Comparison of ENCODE assay signal across 8 mouse cellular contexts in genomic region chr1:143740581-143740980, GRCm38 (mm10). TPM values are rescaled to one million over a fixed set of nuclear protein-coding genes. Genes with fewer than 3 reads are reported as not detected.
DNase-seq lines count a peak whose midpoint lies in the region; ATAC-seq and TF ChIP-seq lines count a peak whose summit lies in the region.

No protein-coding gene starts in this region.

- peak; percentile 22 to 26 for DNase-seq in cerebellum, adult 18-20 months
- DNase-seq in cerebellum, adult 11 months, result no peak
- peak; percentile 7 to 18 for DNase-seq in layer of hippocampus, adult 2 months (ENCODE audit: low spot score in 2 of 2)
- DNase-seq in layer of hippocampus, postnatal 25 days (ENCODE audit: extremely low spot score in 1 of 2, low spot score in 1 of 2), result no peak
- DNase-seq in embryonic facial prominence, embryonic 14.5 days (ENCODE audit: low spot score), result no peak
- DNase-seq in liver, postnatal 0 days, result no peak
- DNase-seq in c-Kit-positive CD71-positive TER-119-positive erythroid progenitor cells, embryonic 14.5 days (ENCODE audit: low spot score), result no peak
- DNase-seq in kidney, postnatal 4 days, result no peak

- peak overlapping the region; percentile 69; the same call in 1 of the 2 replicates for H3K4me2 ChIP-seq in embryonic facial prominence, embryonic 14.5 days (ENCODE audit: low read depth, low read length)
- H3K4me2 ChIP-seq in liver, postnatal 0 days (ENCODE audit: low read depth, low read length), result peak overlapping the region; percentile 87

- no peak overlapping the region for H3K9ac ChIP-seq in embryonic facial prominence, embryonic 14.5 days (ENCODE audit: low read depth, low read length)
- no peak overlapping the region for H3K9ac ChIP-seq in liver, postnatal 0 days (replicated peaks)

- WGBS in embryonic facial prominence, embryonic 14.5 days, result 87% methylated on average over 10 of the region's 10 CpGs
- 80% methylated on average over 10 of the region's 10 CpGs for WGBS in liver, postnatal 0 days (ENCODE audit: insufficient replicate concordance)

- no peaks in the 10 kb centered on the region for H3K9me3 ChIP-seq in embryonic facial prominence, embryonic 14.5 days (ENCODE audit: control insufficient read depth, low read length)
- H3K9me3 ChIP-seq in liver, postnatal 0 days (ENCODE audit: low read length), result no peaks in the 10 kb centered on the region

- H3K27me3 ChIP-seq in embryonic facial prominence, embryonic 14.5 days (replicated peaks; ENCODE audit: control insufficient read depth, insufficient read depth, low read length), result no peaks in the 10 kb centered on the region
- H3K27me3 ChIP-seq in liver, postnatal 0 days (ENCODE audit: insufficient read depth, low read length), result no peaks in the 10 kb centered on the region

- no peak for TF ChIP-seq EP300 in liver, postnatal 0 days (IDR thresholded peaks at IDR 0.05; ENCODE audit: low read depth)

- H3K36me3 ChIP-seq in embryonic facial prominence, embryonic 14.5 days (ENCODE audit: control insufficient read depth, insufficient read depth, low read length), result peaks cover 31% of the 10 kb centered on the region
- H3K36me3 ChIP-seq in liver, postnatal 0 days (replicated peaks; ENCODE audit: insufficient read depth, low read length), result peaks cover 18% of the 10 kb centered on the region; the same call in 1 of the 2 replicates

- no peak for TF ChIP-seq CTCF in layer of hippocampus, adult 2 months (conservative IDR thresholded peaks at IDR 0.05)
- no peak for TF ChIP-seq CTCF in liver, postnatal 0 days (IDR thresholded peaks at IDR 0.05; ENCODE audit: low read depth)

- H3K4me3 ChIP-seq in layer of hippocampus, adult 2 months, result peak overlapping the region; percentile 62
- no peak overlapping the region for H3K4me3 ChIP-seq in embryonic facial prominence, embryonic 14.5 days (ENCODE audit: low read depth, low read length)
- H3K4me3 ChIP-seq in liver, postnatal 0 days (ENCODE audit: low read depth, low read length), result peak overlapping the region; percentile 76; the same call in 1 of the 2 replicates

- peak overlapping the region; percentile 95; the same call in 1 of the 2 replicates for H3K27ac ChIP-seq in layer of hippocampus, adult 2 months
- H3K27ac ChIP-seq in embryonic facial prominence, embryonic 14.5 days (replicated peaks; ENCODE audit: low read depth, low read length), result no peak overlapping the region
- no peak overlapping the region for H3K27ac ChIP-seq in liver, postnatal 0 days (ENCODE audit: low read depth)

- peaks cover 5% of the 10 kb centered on the region; the same call in 1 of the 2 replicates for H3K4me1 ChIP-seq in embryonic facial prominence, embryonic 14.5 days (ENCODE audit: control insufficient read depth, insufficient read depth, low read length)
- H3K4me1 ChIP-seq in liver, postnatal 0 days (ENCODE audit: insufficient read depth), result peaks cover 5% of the 10 kb centered on the region; the same call in 1 of the 2 replicates

- ATAC-seq in embryonic facial prominence, embryonic 14.5 days (ENCODE audit: low read depth), result no peak
- ATAC-seq in liver, postnatal 0 days, result no peak

RNA-seq across cellular contexts. Expression of gene Glrx2, which starts 24.4 kb away (rescaled TPM):
- 100 to 1,000 TPM; 107 to 122 TPM for total RNA-seq in layer of hippocampus, adult 2 months (2021)
- 100 to 1,000 TPM; 107 to 114 TPM for total RNA-seq in layer of hippocampus, postnatal 25 days (2021)
- polyA plus RNA-seq in embryonic facial prominence, embryonic 14.5 days (2014; fragmentation: Nextera tagmentation; extraction: Ambion mirVana), result 71.6 and 71.7 TPM in 2 replicates
- polyA plus RNA-seq in liver, postnatal 0 days (2015; fragmentation: Nextera tagmentation; extraction: Ambion mirVana), result 64.8 and 70.2 TPM in 2 replicates

RNA-seq across cellular contexts. Expression of gene Trove2, which starts 36.3 kb away (rescaled TPM):
- 10 to 100 TPM; 27.9 to 28.8 TPM for total RNA-seq in layer of hippocampus, adult 2 months (2021)
- 10 to 100 TPM; 27.6 to 29.9 TPM for total RNA-seq in layer of hippocampus, postnatal 25 days (2021)
- 17.4 and 19.4 TPM in 2 replicates for polyA plus RNA-seq in embryonic facial prominence, embryonic 14.5 days (2014; fragmentation: Nextera tagmentation; extraction: Ambion mirVana)
- 1.4 and 1.6 TPM in 2 replicates for polyA plus RNA-seq in liver, postnatal 0 days (2015; fragmentation: Nextera tagmentation; extraction: Ambion mirVana)

RNA-seq across cellular contexts. Expression of gene Uchl5, which starts 36.5 kb away (rescaled TPM):
- total RNA-seq in layer of hippocampus, adult 2 months (2021), result 10 to 100 TPM; 35.2 to 38.3 TPM
- 10 to 100 TPM; 36.9 to 38.9 TPM for total RNA-seq in layer of hippocampus, postnatal 25 days (2021)
- polyA plus RNA-seq in embryonic facial prominence, embryonic 14.5 days (2014; fragmentation: Nextera tagmentation; extraction: Ambion mirVana), result 56.1 and 68.9 TPM in 2 replicates
- polyA plus RNA-seq in liver, postnatal 0 days (2015; fragmentation: Nextera tagmentation; extraction: Ambion mirVana), result 45.3 and 47.5 TPM in 2 replicates

RNA-seq across cellular contexts. Expression of gene Cdc73, which starts 37.9 kb away (rescaled TPM):
- 10 to 100 TPM; 74.4 to 75.1 TPM for total RNA-seq in layer of hippocampus, adult 2 months (2021)
- total RNA-seq in layer of hippocampus, postnatal 25 days (2021), result 10 to 100 TPM; 60.5 to 66.8 TPM
- polyA plus RNA-seq in embryonic facial prominence, embryonic 14.5 days (2014; fragmentation: Nextera tagmentation; extraction: Ambion mirVana), result 23.7 and 25.7 TPM in 2 replicates
- polyA plus RNA-seq in liver, postnatal 0 days (2015; fragmentation: Nextera tagmentation; extraction: Ambion mirVana), result 8.1 and 8.2 TPM in 2 replicates

Comparison
In these comparisons a context has a peak if more than half of its experiments do, and no peak if none do; other contexts are left out.
1. DNase-seq: peak in cerebellum, adult 18-20 months (2 of 2) and layer of hippocampus, adult 2 months (2 of 2); none in cerebellum, adult 11 months (single experiment), layer of hippocampus, postnatal 25 days (0 of 2), embryonic facial prominence, embryonic 14.5 days (single experiment), liver, postnatal 0 days (single experiment), c-Kit-positive CD71-positive TER-119-positive erythroid progenitor cells, embryonic 14.5 days (single experiment) and kidney, postnatal 4 days (0 of 2).